Mouse (Mus musculus) embryonic facial prominence, embryonic 11.5 days (tissue): Measurements from ENCODE around the gene Fsip1. TPM values are rescaled to one million over a fixed set of nuclear protein-coding genes. Genes with fewer than 3 reads are reported as not detected.
A peak's percentile ranks its signal among the peaks of the same experiment; 100 is the strongest.

Experiments
- ATAC-seq: fragments of 200-750 bp; cut with Nextera tagmentation; replicated peaks from 2 replicates; pipeline ENCODE4 v1.8.0; 2017; ENCODE audit warnings: low read depth; ENCODE audit not compliant: insufficient number of reproducible peaks, low FRiP score, low TSS enrichment
- DNase-seq: peaks from one replicate; pipeline ENCODE4 v3.0.0-alpha.2; 2015; ENCODE audit warnings: low spot score
- H3K27ac ChIP-seq: fragments of 300-500 bp; sonication (generic); replicated peaks from 2 replicates; pipeline ENCODE4 v1.5.1; 2014; ENCODE audit warnings: mild to moderate bottlenecking, low read depth, low read length, control low read depth
- H3K27me3 ChIP-seq: fragments of 300-500 bp; sonication (generic); 2 replicates; pipeline ENCODE4 v1.6.1; 2014; ENCODE audit warnings: mild to moderate bottlenecking, low read length, moderate library complexity, mixed read lengths; ENCODE audit not compliant: control insufficient read depth, insufficient read depth
- H3K36me3 ChIP-seq: fragments of 300-500 bp; sonication (generic); replicated peaks from 2 replicates; pipeline ENCODE4 v1.6.1; 2014; ENCODE audit warnings: low read depth, mild to moderate bottlenecking, low read length, moderate library complexity, mixed read lengths; ENCODE audit not compliant: control insufficient read depth, insufficient read depth
- H3K4me1 ChIP-seq: fragments of 300-500 bp; sonication (generic); 2 replicates; pipeline ENCODE4 v1.6.1; 2014; ENCODE audit warnings: low read length, mixed read lengths; ENCODE audit not compliant: control insufficient read depth, insufficient read depth
- H3K4me2 ChIP-seq: fragments of 300-500 bp; sonication (generic); 2 replicates; pipeline ENCODE4 v1.6.1; 2014; ENCODE audit warnings: low read depth, mild to moderate bottlenecking, control low read depth, low read length, moderate library complexity
- H3K4me3 ChIP-seq: fragments of 300-500 bp; sonication (generic); 2 replicates; pipeline ENCODE4 v1.5.1; 2014; ENCODE audit warnings: low read depth, low read length, control low read depth
- H3K9ac ChIP-seq: fragments of 300-500 bp; sonication (generic); replicated peaks from 2 replicates; pipeline ENCODE4 v1.6.1; 2014; ENCODE audit warnings: mild to moderate bottlenecking, control low read depth, low read length
- H3K9me3 ChIP-seq: fragments of 300-500 bp; sonication (generic); replicated peaks from 2 replicates; pipeline ENCODE4 v1.6.1; 2016; ENCODE audit warnings: mild to moderate bottlenecking, low read length, inconsistent platforms, mixed read lengths; ENCODE audit not compliant: control insufficient read depth
- WGBS: fragments of 180-500 bp; shearing (Covaris S2); extraction: QIAGEN DNeasy Blood & Tissue Kit; methylation state at CpG from one replicate; pipeline ENCODE4 v1.1.7; 2014; 5-methylcytosine and 5-hydroxymethylcytosine counted together
- polyA plus RNA-seq: library from polyadenylated mRNA; unstranded; fragments of >200 nt; fragmentation: Nextera tagmentation; extraction: Ambion mirVana; gene quantifications from 2 replicates; pipeline ENCODE4 v1.2.1, GENCODE M21; 2014

The Fsip1 gene
- polyA plus RNA-seq, 1 experiment from 2014 or later, result 2.3 TPM

DNA sequence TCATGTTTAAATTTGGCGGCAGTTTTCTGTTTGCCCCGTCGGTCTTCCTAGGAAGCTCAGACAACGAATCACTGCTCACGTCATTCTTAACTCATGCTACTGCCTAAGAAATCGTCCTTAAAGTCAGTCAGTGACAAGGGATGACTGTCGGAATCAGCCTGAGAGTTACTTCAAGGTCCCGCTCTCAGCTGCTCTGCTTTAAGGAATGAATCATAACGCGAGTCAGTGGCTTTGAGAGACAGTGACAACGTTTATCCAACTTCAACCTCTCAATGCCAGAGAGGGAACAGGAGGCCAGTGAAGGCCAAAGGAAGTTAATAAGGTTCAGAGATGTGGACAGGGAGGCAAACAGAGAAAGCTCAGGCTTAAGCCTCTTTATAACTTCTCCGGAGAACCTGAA, 7.8 kb downstream of the Fsip1 start:
- ATAC-seq (no peak), DNase-seq (no peak)
- Histone ChIP-seq H3K36me3 (no peaks in the 10 kb centered on the region), H3K9ac (no peak overlapping the region), H3K27me3 (no peaks in the 10 kb centered on the region), H3K9me3 (no peaks in the 10 kb centered on the region), H3K27ac (no peak overlapping the region), H3K4me2 (no peak overlapping the region), H3K4me3 (no peak overlapping the region), H3K4me1 (no peaks in the 10 kb centered on the region)
- WGBS, result 75% methylated on average over 12 of the region's 12 CpGs

DNA sequence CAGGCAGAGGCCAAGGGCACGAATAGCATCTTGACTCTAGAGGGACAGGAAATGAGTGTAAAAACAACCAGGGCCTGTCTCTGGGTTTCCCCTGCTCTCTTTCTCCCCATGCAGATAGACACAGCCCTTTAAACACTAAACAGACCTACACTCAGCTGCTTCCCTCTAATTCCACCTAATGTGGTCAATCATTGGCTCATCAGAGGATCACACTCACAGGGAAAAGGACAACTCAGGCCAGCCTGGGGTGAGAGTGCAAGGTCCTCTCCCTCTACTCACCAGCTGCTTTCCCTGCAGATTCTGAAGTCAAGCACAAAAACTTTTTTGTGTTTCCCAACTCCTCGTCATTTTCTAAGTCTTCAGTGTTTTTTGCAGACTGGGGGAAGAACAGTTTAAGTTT, 8.8 kb downstream of the Fsip1 start:
- WGBS, result 59% methylated on average over 2 of the region's 2 CpGs
- Histone ChIP-seq H3K9me3 (no peaks in the 10 kb centered on the region), H3K4me3 (no peak overlapping the region), H3K9ac (no peak overlapping the region), H3K27me3 (no peaks in the 10 kb centered on the region), H3K4me1 (no peaks in the 10 kb centered on the region), H3K4me2 (no peak overlapping the region), H3K27ac (no peak overlapping the region), H3K36me3 (no peaks in the 10 kb centered on the region)
- ATAC-seq (no peak), DNase-seq (no peak)

DNA sequence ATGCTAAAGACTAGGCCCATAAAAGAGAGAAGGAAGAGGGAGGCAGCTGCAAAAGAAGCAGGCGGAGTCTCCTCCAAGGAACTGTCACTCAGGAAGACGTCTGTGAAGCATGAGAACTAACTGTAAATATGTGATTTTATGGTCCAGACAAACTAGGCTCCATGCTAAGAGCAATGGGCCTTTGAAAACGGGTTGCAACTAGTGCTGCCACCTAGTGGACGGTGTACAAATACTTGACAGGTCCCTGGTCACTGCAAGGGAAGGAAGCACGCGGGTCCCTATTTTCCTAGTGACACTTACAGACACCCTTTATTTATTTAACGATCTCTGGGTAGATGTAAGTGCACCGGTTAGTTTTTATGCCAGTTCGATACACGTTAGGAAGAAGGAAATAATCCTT, 10.9 kb downstream of the Fsip1 start:
- no peaks in the 10 kb centered on the region for H3K36me3 ChIP-seq
- no peaks in the 10 kb centered on the region for H3K27me3 ChIP-seq
- WGBS, result 12% methylated on average over 10 of the region's 10 CpGs
- H3K4me2 ChIP-seq, result no peak overlapping the region
- no peak overlapping the region for H3K4me3 ChIP-seq
- H3K4me1 ChIP-seq, result no peaks in the 10 kb centered on the region
- H3K9ac ChIP-seq, result no peak overlapping the region
- no peaks in the 10 kb centered on the region for H3K9me3 ChIP-seq
- H3K27ac ChIP-seq, result no peak overlapping the region
- DNase-seq (peak; percentile 89), ATAC-seq (no peak; the same call in 1 of the 2 replicates)

DNA sequence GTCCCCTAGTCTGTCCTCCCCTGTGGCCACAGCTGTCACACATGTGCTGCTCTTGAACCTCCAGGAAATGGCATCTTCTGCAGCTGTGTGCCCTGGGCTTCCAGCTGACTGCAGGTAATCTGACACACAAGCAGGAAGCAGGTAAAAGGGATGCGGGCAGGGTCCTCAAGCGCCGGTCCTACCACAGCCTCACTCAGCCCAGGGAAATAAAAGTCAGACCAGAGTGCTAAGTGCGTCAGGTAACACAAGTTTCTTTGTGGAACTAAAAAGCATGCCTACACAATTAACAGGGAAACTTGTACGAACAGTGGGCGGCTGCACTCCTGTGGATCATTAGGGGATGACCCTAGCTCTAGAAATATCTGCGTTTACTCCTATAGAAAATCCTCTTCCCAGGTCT, 20.6 kb downstream of the Fsip1 start:
- WGBS, result 53% methylated on average over 7 of the region's 7 CpGs

DNA sequence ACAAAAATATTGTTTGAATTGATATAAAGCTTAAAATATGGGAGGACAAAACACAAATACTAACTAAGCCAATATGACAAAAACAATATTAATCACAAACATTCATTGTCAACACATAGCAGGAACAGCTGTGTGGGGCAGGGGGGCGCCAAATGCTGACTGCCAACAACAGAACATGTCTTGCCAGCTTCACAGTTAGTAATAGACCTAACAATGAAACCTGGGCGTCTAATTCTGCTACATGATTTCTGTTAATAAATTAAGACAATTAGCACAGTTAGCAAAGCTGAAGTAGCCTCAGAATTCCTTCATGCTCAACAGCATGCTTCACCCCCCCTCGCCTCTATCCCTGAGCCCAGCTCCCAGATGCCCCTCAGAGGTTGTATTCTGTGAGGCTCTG, 21.2 kb downstream of the Fsip1 start:
- no peak for DNase-seq
- no peak overlapping the region for H3K4me2 ChIP-seq
- H3K4me3 ChIP-seq, result no peak overlapping the region
- no peaks in the 10 kb centered on the region for H3K36me3 ChIP-seq
- no peaks in the 10 kb centered on the region for H3K9me3 ChIP-seq
- no peak for ATAC-seq
- no peak overlapping the region for H3K9ac ChIP-seq
- no peaks in the 10 kb centered on the region for H3K4me1 ChIP-seq
- H3K27me3 ChIP-seq, result no peaks in the 10 kb centered on the region
- no peak overlapping the region for H3K27ac ChIP-seq
- WGBS, result 71% methylated on average over 3 of the region's 3 CpGs

More for the DNA sequence above, 20.6 kb downstream of the Fsip1 start:
- Histone ChIP-seq H3K27me3 (no peaks in the 10 kb centered on the region), H3K4me1 (no peaks in the 10 kb centered on the region), H3K4me2 (no peak overlapping the region), H3K9ac (no peak overlapping the region), H3K4me3 (no peak overlapping the region), H3K36me3 (no peaks in the 10 kb centered on the region), H3K27ac (no peak overlapping the region), H3K9me3 (no peaks in the 10 kb centered on the region)
- ATAC-seq (no peak), DNase-seq (peak; percentile 31)

DNA sequence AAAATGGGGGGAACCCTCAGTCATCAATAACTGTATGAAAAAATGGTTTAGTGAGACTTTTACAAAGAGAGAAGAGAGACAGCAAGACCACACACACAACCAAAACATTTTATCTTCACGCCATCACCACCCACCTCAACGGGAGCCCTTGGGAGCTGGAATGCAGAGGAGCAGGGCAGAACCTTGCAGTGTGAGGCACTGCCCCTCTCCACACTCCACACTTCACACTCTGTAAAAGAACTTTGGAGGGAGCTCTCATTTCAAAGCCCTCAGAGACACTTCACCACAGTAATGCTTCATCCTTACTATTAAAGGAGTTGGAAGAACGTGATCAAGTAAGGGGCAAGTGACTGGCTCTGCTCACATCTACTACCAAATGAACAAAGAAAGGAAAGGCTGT, 26.2 kb downstream of the Fsip1 start:
- 59% methylated on average over 3 of the region's 3 CpGs for WGBS
- H3K9ac ChIP-seq, result no peak overlapping the region
- ATAC-seq (no peak), DNase-seq (no peak)
- H3K27me3 ChIP-seq, result no peaks in the 10 kb centered on the region
- H3K4me3 ChIP-seq, result no peak overlapping the region
- H3K27ac ChIP-seq, result no peak overlapping the region
- no peaks in the 10 kb centered on the region for H3K4me1 ChIP-seq
- no peaks in the 10 kb centered on the region for H3K36me3 ChIP-seq
- H3K4me2 ChIP-seq, result no peak overlapping the region
- no peaks in the 10 kb centered on the region for H3K9me3 ChIP-seq

DNA sequence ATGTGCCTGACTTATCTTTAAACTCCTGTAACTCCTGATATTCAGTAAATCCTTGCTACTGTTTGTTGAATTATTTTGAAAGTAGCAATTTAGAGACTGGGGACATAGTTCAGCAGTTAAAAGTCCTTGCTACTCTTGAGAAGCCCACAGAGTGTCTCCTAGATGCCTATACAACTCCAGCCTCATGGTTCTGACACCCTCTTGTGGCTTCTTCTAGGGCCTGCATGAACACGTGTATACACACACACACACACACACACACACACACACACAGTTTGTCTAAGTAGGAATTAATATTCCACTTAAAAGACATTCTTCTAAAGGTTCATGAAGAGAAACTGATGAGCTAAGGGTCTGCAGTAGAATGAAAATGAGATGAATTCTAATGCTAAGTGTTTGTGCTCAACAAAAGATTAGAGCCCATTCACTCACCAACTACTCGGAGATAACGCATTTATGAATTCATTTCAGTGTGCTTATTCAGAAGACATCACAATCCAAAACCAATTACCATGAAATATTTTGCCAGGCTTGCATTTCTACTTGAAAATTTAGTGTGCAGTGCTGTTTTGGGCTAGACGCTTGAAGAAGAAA, 28.2 kb downstream of the Fsip1 start:
- Histone ChIP-seq H3K4me2 (no peak overlapping the region), H3K9ac (no peak overlapping the region), H3K27me3 (no peaks in the 10 kb centered on the region), H3K36me3 (no peaks in the 10 kb centered on the region), H3K4me3 (no peak overlapping the region), H3K4me1 (no peaks in the 10 kb centered on the region), H3K9me3 (no peaks in the 10 kb centered on the region), H3K27ac (no peak overlapping the region)
- ATAC-seq (no peak), DNase-seq (no peak)
- 91% methylated on average over 4 of the region's 4 CpGs for WGBS

DNA sequence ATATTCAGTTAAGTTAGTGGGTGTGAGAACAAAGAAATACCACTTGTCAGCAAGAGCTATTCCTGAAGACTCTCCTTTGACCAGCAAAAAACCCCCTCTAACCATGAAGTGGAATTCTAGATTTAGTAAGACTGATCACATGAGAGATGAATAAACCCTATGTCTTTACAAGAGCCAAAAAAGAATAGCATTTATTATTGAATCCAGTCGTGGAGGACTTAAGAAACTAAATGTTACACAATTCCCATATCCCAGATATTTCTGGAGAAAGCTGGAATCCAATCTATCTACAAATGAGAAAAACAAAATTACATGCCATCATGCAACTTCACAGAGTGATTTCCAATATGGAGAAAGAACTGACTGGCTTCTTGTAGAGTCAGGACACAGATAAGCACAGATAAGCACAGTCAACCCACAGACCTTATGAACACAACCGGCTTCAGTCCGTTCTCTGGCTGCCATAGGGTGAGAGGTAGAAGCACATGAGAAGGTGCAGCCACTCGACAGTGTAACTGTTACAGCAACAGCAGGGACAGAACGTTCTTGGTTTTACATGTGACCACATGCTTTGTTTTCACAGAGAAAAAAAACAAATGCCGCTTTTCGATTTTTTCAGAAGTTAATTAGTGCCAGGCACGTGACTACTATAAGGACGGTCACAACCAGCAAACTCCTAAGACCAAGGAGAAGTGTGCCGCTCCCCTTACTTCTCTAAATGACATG, 31.3 kb downstream of the Fsip1 start:
- DNase-seq (no peak), ATAC-seq (no peak)
- Histone ChIP-seq H3K9me3 (no peaks in the 10 kb centered on the region), H3K27ac (no peak overlapping the region), H3K27me3 (no peaks in the 10 kb centered on the region), H3K4me2 (no peak overlapping the region), H3K4me3 (no peak overlapping the region), H3K36me3 (no peaks in the 10 kb centered on the region), H3K9ac (no peak overlapping the region), H3K4me1 (no peaks in the 10 kb centered on the region)
- 72% methylated on average over 10 of the region's 10 CpGs for WGBS
